Mouse (Mus musculus) neural tube, embryonic 11.5 days (tissue): ENCODE results near the gene Krtap21-1. TPM values are rescaled to one million over a fixed set of nuclear protein-coding genes. Genes with fewer than 3 reads are reported as not detected.

Experiments used
- polyA plus RNA-seq: library from polyadenylated mRNA; unstranded; fragments of >200 nt; fragmentation: Nextera tagmentation; extraction: Ambion mirVana; gene quantifications from 2 replicates; pipeline ENCODE4 v1.2.1, GENCODE M21; 2014

The Krtap21-1 gene
- polyA plus RNA-seq, 1 experiment from 2014 or later, result not detected

Other genes starting within 250 kb of the Krtap21-1 start
- not detected in 2 replicates for gene Gm9789, start 245.9 kb downstream of the Krtap21-1 start, polyA plus RNA-seq
- gene Gm7735, start 234.4 kb downstream of the Krtap21-1 start, polyA plus RNA-seq, result not detected in 2 replicates
- not detected in 2 replicates for gene 1110057P08Rik, start 229.1 kb downstream of the Krtap21-1 start, polyA plus RNA-seq
- not detected in 2 replicates for gene Krtap20-2, start 198.0 kb downstream of the Krtap21-1 start, polyA plus RNA-seq
- gene Krtap6-2, start 16.2 kb upstream of the Krtap21-1 start, polyA plus RNA-seq, result not detected in 2 replicates
- gene Krtap8-1, start 84.1 kb upstream of the Krtap21-1 start, polyA plus RNA-seq, result not detected in 2 replicates
- not detected in 2 replicates for gene Krtap7-1, start 104.5 kb upstream of the Krtap21-1 start, polyA plus RNA-seq
- gene Krtap11-1, start 167.3 kb upstream of the Krtap21-1 start, polyA plus RNA-seq, result not detected in 2 replicates